Comparison of ENCODE assay signal across 8 mouse cellular contexts in genomic region chr10:13446791-13447249, GRCm38 (mm10). TPM values are rescaled to one million over a fixed set of nuclear protein-coding genes. Genes with fewer than 3 reads are reported as not detected.
DNase-seq lines count a peak whose midpoint lies in the region; ATAC-seq and TF ChIP-seq lines count a peak whose summit lies in the region.
"Had no signal": no experiment of that assay in that cellular context is flagged by ENCODE, and none has a peak within 500 bp of the region (broad histone marks: within the 10 kb centered on the region; RNA-seq: fewer than 3 reads in every experiment).

No protein-coding gene starts in this region.

- intact Hi-C loops in gastrocnemius, adult 2 months (cut with DNase I) = no loop called here

- peak; percentile 80 for DNase-seq in NIH3T3 (ENCODE audit: low read depth)
- peak; percentile 83 for DNase-seq in adrenal gland, postnatal 14 days
- DNase-seq in gastrocnemius, adult 2 months = peak; percentile 55
- peak; percentile 97 for DNase-seq in kidney, adult 11 months
- DNase-seq in lung, postnatal 14 days = peak; percentile 85
- DNase-seq in urinary bladder, postnatal 36 days (ENCODE audit: low spot score in 2 of 2) = peak; percentile 71 to 87

- no peak for TF ChIP-seq CTCF in gastrocnemius, adult 2 months (IDR thresholded peaks at IDR 0.05)

- no peak overlapping the region for H3K4me3 ChIP-seq in gastrocnemius, adult 2 months
- H3K4me3 ChIP-seq: midbrain, embryonic 12.5 days had no signal

- no peak for ATAC-seq in granulocyte monocyte progenitor cell, adult 5-6 weeks (replicated peaks; ENCODE audit: poor library complexity, severe bottlenecking)

- no peak overlapping the region for H3K27ac ChIP-seq in gastrocnemius, adult 2 months
- H3K27ac ChIP-seq: midbrain, embryonic 12.5 days had no signal

RNA-seq across cellular contexts. Expression of gene Phactr2, which starts 27.4 kb away (rescaled TPM):
- 26.3 and 31.4 TPM in 2 replicates for total RNA-seq in adrenal gland, postnatal 14 days (2021)
- 10 to 100 TPM; 16.0 to 19.6 TPM for total RNA-seq in gastrocnemius, adult 2 months (2021)
- 27.3 and 33.7 TPM in 2 replicates for total RNA-seq in granulocyte monocyte progenitor cell, adult 5-6 weeks (2014; fragmentation: Nextera tagmentation)
- total RNA-seq in granulocyte monocyte progenitor cell, adult 5-6 weeks (2017) = 15.8 and 16.8 TPM in 2 replicates

RNA-seq across cellular contexts. Expression of gene Fuca2, which starts 52.5 kb away (rescaled TPM):
- 17.8 and 18.5 TPM in 2 replicates for total RNA-seq in adrenal gland, postnatal 14 days (2021)
- 10 to 100 TPM; 11.4 to 15.1 TPM for total RNA-seq in gastrocnemius, adult 2 months (2021)
- total RNA-seq in granulocyte monocyte progenitor cell, adult 5-6 weeks (2014; fragmentation: Nextera tagmentation) = 77.6 and 108 TPM in 2 replicates
- total RNA-seq in granulocyte monocyte progenitor cell, adult 5-6 weeks (2017) = 101 and 111 TPM in 2 replicates
